Mouse (Mus musculus): ENCODE results near the gene Syngr1.
"Not testable (repeated sequence)": the region's sequence is repeated elsewhere in the genome, so short reads cannot be mapped to it uniquely, and the experiment has no call there.

The Syngr1 gene

GRCm38 (mm10) chr15:80115866-80116794 is 25.0 kb downstream of the Syngr1 start:
- peak; percentile 41 for DNase-seq (ENCODE audit: low read depth, low spot score)

- peak; percentile 90 for DNase-seq (ENCODE audit: low read depth, low spot score)
Observed at GRCm38 (mm10) chr15:80117154-80117553, 26.0 kb downstream of the Syngr1 start.

- no peak for DNase-seq (ENCODE audit: low read depth, low spot score)
Observed at GRCm38 (mm10) chr15:80119076-80119475, 27.9 kb downstream of the Syngr1 start.

GRCm38 (mm10) chr15:80121721-80122325 is 30.7 kb downstream of the Syngr1 start:
- DNase-seq (ENCODE audit: low read depth, low spot score): no peak

- DNase-seq (ENCODE audit: low read depth, low spot score): not testable (repeated sequence)
Observed at GRCm38 (mm10) chr15:80122431-80122830, 31.3 kb downstream of the Syngr1 start.

GRCm38 (mm10) chr15:80124651-80125050 is 33.5 kb downstream of the Syngr1 start:
- DNase-seq (ENCODE audit: low read depth, low spot score): no peak

- peak; percentile 49 for DNase-seq (ENCODE audit: low read depth, low spot score)
Observed at GRCm38 (mm10) chr15:80127191-80127590, 36.1 kb downstream of the Syngr1 start.

- no peak for DNase-seq (ENCODE audit: low read depth, low spot score)
Observed at GRCm38 (mm10) chr15:80129982-80130381, 38.8 kb downstream of the Syngr1 start.

- DNase-seq (ENCODE audit: low read depth, low spot score): no peak
Observed at GRCm38 (mm10) chr15:80130689-80131088, 39.6 kb downstream of the Syngr1 start.

- DNase-seq (ENCODE audit: low read depth, low spot score): no peak
Observed at GRCm38 (mm10) chr15:80131421-80131820, 40.3 kb downstream of the Syngr1 start.

GRCm38 (mm10) chr15:80132452-80132851 is 41.3 kb downstream of the Syngr1 start:
- no peak for DNase-seq (ENCODE audit: low read depth, low spot score)

- DNase-seq (ENCODE audit: low read depth, low spot score): peak; percentile 95
Observed at GRCm38 (mm10) chr15:80132993-80133586, 42.0 kb downstream of the Syngr1 start, which contains the start of gene Tab1. Gene Tab1, plus strand, starts transcription at chr15:80133127.

- no peak for DNase-seq (ENCODE audit: low read depth, low spot score)
Observed at GRCm38 (mm10) chr15:80133682-80134449, 42.7 kb downstream of the Syngr1 start.

GRCm38 (mm10) chr15:80134450-80134847 is 43.3 kb downstream of the Syngr1 start:
- no peak for DNase-seq (ENCODE audit: low read depth, low spot score)

GRCm38 (mm10) chr15:80135499-80135898 is 44.4 kb downstream of the Syngr1 start:
- DNase-seq (ENCODE audit: low read depth, low spot score): no peak

GRCm38 (mm10) chr15:80136645-80137044 is 45.5 kb downstream of the Syngr1 start:
- no peak for DNase-seq (ENCODE audit: low read depth, low spot score)

GRCm38 (mm10) chr15:80137945-80138791 is 47.0 kb downstream of the Syngr1 start:
- DNase-seq (ENCODE audit: low read depth, low spot score): no peak

GRCm38 (mm10) chr15:80140302-80140701 is 49.2 kb downstream of the Syngr1 start:
- DNase-seq (ENCODE audit: low read depth, low spot score): no peak

- DNase-seq (ENCODE audit: low read depth, low spot score): no peak
Observed at GRCm38 (mm10) chr15:80140878-80141277, 49.7 kb downstream of the Syngr1 start.

- peak; percentile 80 for DNase-seq (ENCODE audit: low read depth, low spot score)
Observed at GRCm38 (mm10) chr15:80142130-80142529, 51.0 kb downstream of the Syngr1 start.

GRCm38 (mm10) chr15:80143760-80144159 is 52.6 kb downstream of the Syngr1 start:
- DNase-seq (ENCODE audit: low read depth, low spot score): peak; percentile 60

All from R1 (cell line).